Mouse (Mus musculus) induced T-regulatory cell, adult 2 months (primary cell): ENCODE results near the gene Siva1.
A peak's percentile ranks its signal among the peaks of the same experiment; 100 is the strongest.

Experiments
- DNase-seq: peaks from one replicate; pipeline ENCODE4 v3.0.0-alpha.2; 2012; ENCODE audit warnings: low read depth

The Siva1 gene

GRCm38 (mm10) chr12:112659109-112659508 lies 14.6 kb downstream of the Siva1 start:
- peak; percentile 31 for DNase-seq

DNA sequence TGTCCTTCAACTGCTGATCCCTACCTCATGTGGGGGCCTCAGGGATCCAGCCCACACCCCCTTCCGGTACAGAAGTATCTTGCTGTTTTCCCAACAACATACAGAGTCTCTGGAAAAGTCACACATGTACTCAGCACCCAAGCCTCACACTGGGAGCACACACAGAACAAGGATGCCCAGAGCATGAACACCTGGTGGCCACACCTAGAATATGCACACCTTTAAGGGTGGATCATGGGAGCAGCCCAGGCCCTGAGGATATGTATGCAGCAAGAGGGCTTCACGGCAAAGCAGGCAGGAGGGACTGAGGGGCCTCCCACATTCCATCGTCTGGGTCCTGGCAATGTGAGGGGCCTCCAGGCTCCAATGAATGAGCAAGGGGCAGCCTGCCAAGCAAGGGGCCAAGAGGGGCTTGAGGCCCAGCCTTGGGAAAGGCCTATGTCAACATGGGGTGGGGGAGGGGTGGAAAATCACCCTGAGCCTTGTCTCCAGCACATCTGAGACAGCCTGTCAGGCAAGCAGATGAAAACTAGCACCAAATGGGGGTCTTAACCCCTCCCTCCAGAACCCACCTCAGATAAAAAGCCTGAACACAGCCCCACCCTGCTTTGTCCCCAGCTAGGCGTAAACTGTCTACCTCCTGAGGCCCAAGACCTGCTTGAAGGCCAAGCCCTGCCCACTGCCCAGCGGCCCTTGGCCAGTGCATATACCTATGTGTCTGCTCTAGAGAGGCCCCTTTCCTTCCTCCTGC lies 16.3 kb downstream of the Siva1 start:
- no peak for DNase-seq

DNA sequence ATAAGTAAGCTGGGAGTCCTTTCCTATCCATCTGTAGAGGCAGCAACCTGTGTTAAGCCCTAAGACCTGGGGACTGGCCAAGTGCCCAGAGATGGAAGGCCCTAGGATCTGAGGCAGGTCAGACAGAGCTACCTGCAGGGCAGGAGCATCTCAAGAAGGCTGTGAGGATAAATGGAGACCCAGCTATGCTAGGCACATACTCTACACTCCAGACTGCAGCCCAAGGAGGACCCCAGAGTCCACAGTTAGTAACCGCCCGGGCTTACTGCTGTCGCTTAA lies 16.8 kb downstream of the Siva1 start:
- DNase-seq = no peak

- DNase-seq = no peak
Measured at GRCm38 (mm10) chr12:112661851-112662250, 17.4 kb downstream of the Siva1 start.

GRCm38 (mm10) chr12:112663303-112663702 lies 18.8 kb downstream of the Siva1 start:
- DNase-seq = no peak

DNA sequence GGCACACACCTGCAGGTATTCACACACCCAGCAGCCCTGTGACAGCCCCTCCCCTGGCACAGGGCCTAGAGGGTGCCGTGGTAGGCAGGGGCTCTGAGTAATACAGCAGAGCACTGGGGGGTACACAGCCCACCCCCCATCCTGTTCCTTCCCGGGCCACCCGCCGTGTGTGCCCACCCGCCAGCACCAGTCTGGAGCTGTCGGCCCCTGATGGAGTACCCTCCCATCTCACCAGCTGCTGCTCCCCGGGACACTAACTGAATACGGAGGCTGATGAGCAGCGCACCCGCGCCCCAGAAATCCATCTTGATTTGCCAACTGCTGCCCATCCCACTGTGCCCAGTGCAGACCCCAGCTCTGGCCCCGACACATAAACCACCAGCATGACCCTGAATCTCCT lies 19.2 kb downstream of the Siva1 start:
- DNase-seq = no peak

DNA sequence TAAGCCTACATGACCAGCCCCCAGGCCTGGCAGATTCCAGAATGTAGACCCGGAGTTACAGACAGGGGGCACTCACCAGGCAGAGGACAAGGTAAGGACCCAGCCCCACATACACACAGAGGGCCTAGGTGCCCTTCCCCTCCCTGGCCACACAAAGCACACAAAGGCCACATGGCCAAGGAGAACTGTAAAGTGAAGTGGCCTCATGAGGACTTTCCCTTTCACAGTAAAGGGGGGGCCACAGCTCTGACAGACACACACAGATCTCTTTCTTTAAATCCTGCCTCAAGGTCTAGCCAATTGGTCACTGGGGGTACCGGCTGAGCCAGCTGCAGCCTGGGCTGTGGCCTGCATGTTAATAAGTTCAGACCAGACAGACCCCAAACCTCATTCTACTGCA lies 19.6 kb downstream of the Siva1 start:
- DNase-seq = no peak

DNA sequence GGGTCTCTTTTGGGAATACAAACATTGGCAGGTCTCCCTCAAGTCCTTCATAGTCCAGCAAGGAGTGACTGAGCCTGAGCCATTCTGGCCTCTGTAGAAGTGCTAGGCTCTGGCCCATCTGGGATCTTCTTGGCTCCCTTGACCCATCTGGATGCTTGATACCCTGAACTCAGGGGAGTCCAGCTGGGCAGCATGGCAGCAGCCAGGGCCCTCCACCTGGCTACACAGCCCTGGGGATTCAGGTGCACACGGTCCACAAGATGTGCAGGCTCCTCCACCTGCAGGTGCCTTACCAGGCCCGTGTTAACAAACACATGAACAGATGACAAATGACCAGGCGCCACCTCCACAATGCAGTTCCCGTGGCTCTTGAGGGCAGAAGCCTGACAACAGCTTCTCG lies 20.2 kb downstream of the Siva1 start:
- DNase-seq = no peak

- no peak for DNase-seq
Measured at GRCm38 (mm10) chr12:112665445-112665844, 21.0 kb downstream of the Siva1 start.

DNA sequence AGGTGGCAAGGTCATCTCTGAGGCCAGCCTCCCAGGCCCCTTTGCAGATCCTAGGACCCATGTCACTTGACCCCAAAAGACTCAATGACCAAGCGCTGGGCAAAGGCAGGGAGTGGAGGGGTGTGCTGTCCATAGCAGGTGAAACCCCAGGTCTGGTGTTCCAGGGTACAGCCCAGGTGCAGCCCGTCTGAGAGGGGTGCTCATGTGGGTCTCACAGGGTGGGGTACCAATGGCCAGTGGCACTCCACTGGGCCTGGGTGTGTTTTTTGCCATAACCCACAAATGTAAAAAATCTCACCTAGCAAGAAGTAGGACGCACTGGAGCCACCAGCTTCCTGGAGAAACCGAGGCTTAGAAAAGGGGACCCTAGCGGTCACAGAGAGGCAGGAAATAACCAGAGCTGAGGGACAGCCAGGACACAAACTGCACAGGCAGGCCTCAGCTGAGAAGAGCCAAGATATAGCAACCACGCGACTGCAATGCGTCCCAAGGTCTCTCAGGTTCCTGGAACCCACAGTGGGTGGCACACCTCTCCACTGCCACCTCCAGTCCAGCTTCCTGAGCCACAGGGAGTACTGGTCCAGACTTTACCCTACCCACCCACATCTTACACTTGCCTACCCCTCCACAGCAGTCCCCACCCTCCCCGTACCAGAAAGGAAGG lies 21.5 kb downstream of the Siva1 start:
- DNase-seq = no peak

- DNase-seq = no peak
Measured at GRCm38 (mm10) chr12:112667619-112668297, 23.3 kb downstream of the Siva1 start.

- DNase-seq = no peak
Measured at GRCm38 (mm10) chr12:112670718-112671393, 26.4 kb downstream of the Siva1 start.

DNA sequence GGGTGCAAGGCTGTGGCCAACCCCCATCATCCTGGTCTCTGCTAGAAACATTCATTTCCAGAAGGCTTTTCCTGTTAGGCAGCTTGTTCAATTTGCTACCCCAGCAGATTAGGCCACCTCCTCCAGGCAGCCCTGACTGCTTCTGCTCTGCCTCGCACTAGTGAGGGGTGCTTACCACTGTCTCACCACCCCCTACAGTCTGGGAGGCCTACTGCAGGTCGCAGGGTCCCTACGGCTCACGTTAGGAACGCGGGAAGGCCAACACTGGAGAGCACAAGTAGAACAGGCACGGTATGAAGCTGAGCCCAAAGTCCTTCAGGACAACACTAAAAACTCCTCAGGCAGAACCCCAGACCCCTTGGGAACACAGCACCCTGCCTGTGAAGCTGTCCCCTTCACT lies 27.4 kb downstream of the Siva1 start:
- no peak for DNase-seq

- peak; percentile 71 for DNase-seq
Measured at GRCm38 (mm10) chr12:112672744-112673575, 28.5 kb downstream of the Siva1 start.

DNA sequence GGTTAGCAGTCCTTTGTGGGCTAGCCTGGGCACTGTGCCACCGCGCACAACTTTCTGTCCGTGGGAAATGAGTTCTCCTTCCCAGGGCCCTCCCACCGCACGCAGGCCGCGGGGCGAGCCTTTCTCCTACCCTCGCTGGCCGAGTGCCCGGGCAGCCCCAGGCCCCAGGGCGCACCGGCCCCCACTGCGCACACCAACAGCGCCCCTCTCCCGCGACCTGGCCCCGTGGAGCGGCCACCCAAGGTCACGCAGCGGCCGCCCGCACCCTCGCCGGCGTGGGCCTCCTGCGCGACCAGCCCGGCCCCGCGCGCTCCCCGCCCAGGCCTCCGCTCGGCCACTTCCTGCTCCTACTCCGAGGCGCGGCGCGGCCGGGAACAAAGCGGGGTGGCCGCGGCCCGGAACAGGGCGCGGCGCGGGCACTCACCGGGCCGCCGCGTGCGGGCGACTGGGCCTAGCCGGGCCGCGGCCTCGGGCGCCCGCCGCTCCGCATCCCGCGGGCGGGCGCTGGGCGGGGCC lies 29.2 kb downstream of the Siva1 start:
- DNase-seq = peak; percentile 49

GRCm38 (mm10) chr12:112674132-112675011 lies 29.9 kb downstream of the Siva1 start, which contains the start of gene Akt1:
Akt1 (minus strand) TSS chr12:112674884.
- peak; percentile 79 for DNase-seq

DNA sequence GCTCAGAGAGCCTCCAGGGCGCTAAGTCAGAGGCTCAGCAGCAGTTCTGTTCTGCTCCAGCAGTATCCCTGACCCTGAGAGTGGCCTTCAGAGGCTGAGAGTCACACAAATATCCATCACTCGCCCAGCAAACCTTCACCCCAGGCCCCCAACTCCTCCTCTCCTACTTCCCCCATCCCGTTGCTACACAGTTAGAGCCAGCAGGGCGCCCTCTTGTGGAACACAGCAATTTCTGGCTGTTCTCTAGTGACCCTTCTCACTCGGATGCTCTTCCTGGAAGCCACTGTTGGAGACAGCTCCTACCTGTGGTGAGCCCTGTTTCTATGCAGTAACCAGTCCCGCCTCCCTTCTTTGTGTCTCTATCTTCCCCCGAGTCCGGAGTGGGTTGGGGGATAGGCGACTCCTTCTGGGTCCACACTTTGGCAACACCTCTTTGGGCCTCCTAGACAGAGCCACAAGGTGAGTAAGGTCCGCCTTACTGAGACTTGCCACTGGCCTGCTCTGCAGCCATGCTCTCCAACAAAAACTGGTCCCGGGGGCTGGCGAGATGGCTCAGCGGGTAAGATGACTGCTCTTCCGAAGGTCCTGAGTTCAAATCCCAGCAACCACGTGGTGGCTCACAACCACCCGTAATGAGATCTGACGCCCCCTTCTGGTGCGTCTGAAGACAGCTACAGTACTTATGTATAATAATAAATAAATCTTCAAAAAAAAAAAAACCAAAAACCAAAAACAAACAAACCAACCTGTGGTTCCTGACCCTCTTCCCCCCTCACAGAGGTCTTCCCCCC lies 31.0 kb downstream of the Siva1 start:
- peak; percentile 96 for DNase-seq

- no peak for DNase-seq
Measured at GRCm38 (mm10) chr12:112677076-112677475, 32.6 kb downstream of the Siva1 start.

- no peak for DNase-seq
Measured at GRCm38 (mm10) chr12:112677943-112678554, 33.6 kb downstream of the Siva1 start.
